Mouse (Mus musculus): ENCODE results near the gene Phgdh.
A peak's percentile ranks its signal among the peaks of the same experiment; 100 is the strongest.
"Not testable (repeated sequence)": the region's sequence is repeated elsewhere in the genome, so short reads cannot be mapped to it uniquely, and the experiment has no call there.

Phgdh gene

GRCm38 (mm10) chr3:98339706-98340109 lies at the start of gene Phgdh:
Phgdh (minus strand) TSS chr3:98339990.
- TF ChIP-seq GATA4 (IDR thresholded peaks at IDR 0.05; ENCODE audit: insufficient replicate concordance, low read length), result not testable (repeated sequence)

DNA sequence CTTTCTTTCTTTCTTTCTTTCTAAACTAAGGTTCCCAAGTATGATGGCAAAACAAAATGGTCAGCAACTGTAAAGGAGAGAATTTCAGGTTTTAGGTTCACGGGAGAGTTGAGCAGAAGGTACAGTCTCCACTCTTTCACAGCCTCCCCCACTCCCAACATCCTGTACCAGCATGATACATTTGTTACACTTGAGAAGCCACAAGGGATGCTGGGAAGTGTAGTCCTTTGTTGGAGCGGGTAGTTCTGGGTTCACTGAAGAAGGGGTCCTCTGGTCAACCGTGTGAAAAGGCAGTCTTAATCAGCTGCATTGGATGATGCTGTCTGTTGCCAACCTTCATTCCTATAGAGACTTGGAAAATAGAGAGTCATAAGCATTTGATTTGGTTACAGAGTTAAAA lies 49.5 kb upstream of the Phgdh start:
- no peak for TF ChIP-seq GATA4 (IDR thresholded peaks at IDR 0.05; ENCODE audit: insufficient replicate concordance, low read length)

DNA sequence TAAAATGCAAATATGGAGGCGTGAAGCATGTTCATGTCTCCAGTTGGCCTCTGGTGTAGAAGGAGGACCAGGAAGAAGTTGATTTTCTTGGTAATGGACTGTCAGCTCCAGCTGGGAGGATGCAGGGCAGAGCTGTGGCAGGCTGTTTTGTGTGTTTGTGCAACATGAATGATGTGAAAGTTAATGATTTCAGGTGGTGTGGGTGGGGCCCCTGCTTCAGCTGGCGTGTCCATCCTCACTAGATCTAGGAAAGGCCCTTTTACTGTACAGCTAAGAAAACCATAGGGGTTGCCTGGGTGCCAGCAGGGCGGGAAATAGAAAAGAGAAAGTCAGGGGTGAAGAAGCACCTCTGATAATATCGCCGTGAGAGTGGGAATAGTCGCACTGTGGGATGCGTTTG lies 48.0 kb upstream of the Phgdh start:
- TF ChIP-seq GATA4 (IDR thresholded peaks at IDR 0.05; ENCODE audit: insufficient replicate concordance, low read length), result no peak

DNA sequence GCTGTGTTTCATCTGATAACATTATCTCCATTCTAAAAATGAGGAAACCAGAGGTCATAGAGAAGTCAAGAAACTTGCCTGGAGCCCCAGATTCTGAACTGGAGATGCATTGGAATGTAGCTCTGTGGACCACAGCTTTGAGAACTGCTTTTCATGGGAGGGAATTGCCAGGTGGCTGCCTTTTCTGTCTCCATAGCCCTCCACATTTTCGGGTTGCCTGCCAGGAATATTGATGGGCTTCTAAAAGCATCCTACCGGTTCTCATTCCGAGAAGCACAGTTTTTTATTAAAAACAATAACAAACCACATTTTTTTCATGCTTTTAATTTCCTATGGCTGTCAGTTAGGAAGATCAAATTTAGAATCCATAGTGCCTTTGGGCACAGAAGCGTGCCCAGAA lies 47.3 kb upstream of the Phgdh start:
- no peak for TF ChIP-seq GATA4 (IDR thresholded peaks at IDR 0.05; ENCODE audit: insufficient replicate concordance, low read length)

- no peak for TF ChIP-seq GATA4 (IDR thresholded peaks at IDR 0.05; ENCODE audit: insufficient replicate concordance, low read length)
Measured at GRCm38 (mm10) chr3:98383024-98383790, 43.4 kb upstream of the Phgdh start.

- TF ChIP-seq GATA4 (IDR thresholded peaks at IDR 0.05; ENCODE audit: insufficient replicate concordance, low read length), result no peak; the same call in 1 of the 2 replicates
Measured at GRCm38 (mm10) chr3:98382246-98382939, 42.6 kb upstream of the Phgdh start, which contains the start of gene Zfp697. Zfp697 (plus strand) TSS chr3:98382461.

- no peak for TF ChIP-seq GATA4 (IDR thresholded peaks at IDR 0.05; ENCODE audit: insufficient replicate concordance, low read length)
Measured at GRCm38 (mm10) chr3:98381677-98382245, 42.0 kb upstream of the Phgdh start.

GRCm38 (mm10) chr3:98379236-98379635 lies 39.4 kb upstream of the Phgdh start:
- no peak for TF ChIP-seq GATA4 (IDR thresholded peaks at IDR 0.05; ENCODE audit: insufficient replicate concordance, low read length)

DNA sequence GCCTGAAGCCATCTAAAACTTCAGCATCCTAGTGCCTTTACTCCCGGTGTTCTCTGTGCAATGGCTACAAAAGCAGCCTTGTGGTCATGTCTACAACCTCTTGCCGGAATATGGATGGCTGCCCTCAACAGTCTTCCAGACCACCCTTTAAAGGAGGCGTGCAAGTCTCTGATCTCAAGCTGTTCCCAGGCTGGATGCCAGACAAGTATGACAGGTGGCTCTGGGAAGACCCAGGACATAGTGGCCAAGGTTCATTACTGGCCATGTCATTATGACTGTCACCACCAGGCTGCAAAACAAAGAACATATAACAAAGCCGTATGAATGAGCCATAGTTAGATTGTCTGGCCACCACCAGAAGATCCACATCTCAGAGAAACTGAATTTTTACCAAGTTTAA lies 38.5 kb upstream of the Phgdh start:
- no peak for TF ChIP-seq GATA4 (IDR thresholded peaks at IDR 0.05; ENCODE audit: insufficient replicate concordance, low read length)

GRCm38 (mm10) chr3:98374980-98375379 lies 35.2 kb upstream of the Phgdh start:
- TF ChIP-seq GATA4 (IDR thresholded peaks at IDR 0.05; ENCODE audit: insufficient replicate concordance, low read length), result no peak

DNA sequence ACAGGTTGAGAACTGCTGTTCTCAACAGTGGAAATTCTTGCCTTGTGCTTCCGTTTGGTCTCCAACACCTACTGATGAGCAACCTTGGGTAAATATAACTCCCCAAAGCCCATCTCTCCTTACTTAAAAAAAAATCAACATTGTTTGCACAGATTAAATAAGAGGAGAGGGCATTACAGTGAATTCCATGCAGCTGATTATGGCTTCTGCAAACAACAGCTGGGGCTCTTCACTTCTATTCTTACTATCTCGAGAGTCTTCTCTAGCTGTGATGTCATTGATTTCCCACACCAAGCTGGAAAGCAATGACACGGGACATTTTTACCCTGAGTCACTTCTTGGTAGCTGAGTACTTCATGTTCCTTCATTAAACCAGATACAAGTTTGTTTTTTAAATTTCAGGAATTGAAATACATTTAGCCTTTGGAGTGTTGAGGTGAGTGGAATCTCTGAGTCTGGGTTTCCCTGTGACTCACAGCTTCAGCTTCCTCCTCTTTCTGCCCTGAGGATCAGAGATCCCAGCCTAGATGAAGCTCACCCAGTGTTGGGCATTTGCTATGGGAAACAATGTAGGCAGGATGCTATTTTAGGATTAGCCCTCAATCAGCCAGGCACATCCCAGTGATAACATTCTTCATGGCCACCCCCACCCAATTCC lies 34.4 kb upstream of the Phgdh start:
- TF ChIP-seq GATA4 (IDR thresholded peaks at IDR 0.05; ENCODE audit: insufficient replicate concordance, low read length), result peak; percentile 87

- TF ChIP-seq GATA4 (IDR thresholded peaks at IDR 0.05; ENCODE audit: insufficient replicate concordance, low read length), result no peak
Measured at GRCm38 (mm10) chr3:98368776-98369175, 29.0 kb upstream of the Phgdh start.

GRCm38 (mm10) chr3:98368283-98368682 lies 28.5 kb upstream of the Phgdh start:
- no peak for TF ChIP-seq GATA4 (IDR thresholded peaks at IDR 0.05; ENCODE audit: insufficient replicate concordance, low read length)

GRCm38 (mm10) chr3:98366823-98367222 lies 27.0 kb upstream of the Phgdh start:
- TF ChIP-seq GATA4 (IDR thresholded peaks at IDR 0.05; ENCODE audit: insufficient replicate concordance, low read length), result no peak

GRCm38 (mm10) chr3:98366086-98366485 lies 26.3 kb upstream of the Phgdh start:
- no peak for TF ChIP-seq GATA4 (IDR thresholded peaks at IDR 0.05; ENCODE audit: insufficient replicate concordance, low read length)
